Mouse (Mus musculus) mouse embryonic stem cell (cell line): Measurements from ENCODE around the gene Dok5.

Experiments used
- in situ Hi-C, 2 experiments: fragments of 300-500 bp; cut with MboI; formaldehyde crosslinking; loops; 1 replicate in 1 of 2; 3 replicates in 1 of 2; pipeline ENCODE4 v1.14.3; 2019 to 2020; ENCODE audit warnings: low sequenced_read_pairs in 2 of 2, low pct_unique_long_range_greater_than_20kb in 1 of 2, mixed read lengths in 1 of 2; ENCODE audit not compliant: unreplicated experiment in 1 of 2

The Dok5 gene

DNA sequence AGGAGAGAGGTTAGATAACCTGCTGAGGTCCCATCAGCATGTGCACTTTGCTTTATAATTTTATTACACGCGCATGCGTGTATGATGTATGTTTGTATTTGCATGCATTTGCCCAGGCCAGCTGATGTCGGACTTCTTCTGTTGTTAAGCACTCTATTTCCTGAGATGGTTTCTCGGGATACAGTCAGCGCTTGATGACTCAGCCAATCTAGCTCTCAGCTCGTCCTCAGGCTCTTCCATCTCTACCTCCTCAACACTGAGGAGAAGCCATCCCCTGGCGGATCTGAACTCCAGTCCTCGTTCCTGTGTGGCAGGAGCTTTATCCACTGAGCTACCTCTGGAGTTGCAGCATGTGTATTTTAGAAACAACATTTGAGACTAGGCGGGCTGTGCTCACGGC, 44.5 kb downstream of the Dok5 start:
- in situ Hi-C loops = no loop called here

DNA sequence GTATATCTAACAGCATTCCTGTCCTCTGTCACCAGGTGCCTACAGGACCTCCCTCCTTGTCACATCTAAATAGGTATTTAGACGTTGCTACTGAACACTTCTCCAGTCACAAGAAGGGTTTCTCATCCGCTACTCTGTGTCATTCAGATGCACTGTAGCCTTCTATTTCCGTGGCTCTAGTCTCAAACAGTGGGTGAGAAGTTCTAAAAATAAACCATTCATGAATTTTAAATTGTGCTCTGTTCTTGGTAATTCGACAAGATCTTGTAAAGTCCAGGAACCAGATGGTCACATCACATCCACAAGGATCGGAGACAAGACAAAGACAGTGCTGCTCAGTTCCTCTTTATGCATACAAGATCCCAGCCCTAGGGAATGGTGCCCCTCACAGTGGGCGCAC, 46.0 kb downstream of the Dok5 start:
- in situ Hi-C loops = no loop called here

- in situ Hi-C loops = no loop called here
Observed at GRCm38 (mm10) chr2:170780010-170780750, 48.6 kb downstream of the Dok5 start.

DNA sequence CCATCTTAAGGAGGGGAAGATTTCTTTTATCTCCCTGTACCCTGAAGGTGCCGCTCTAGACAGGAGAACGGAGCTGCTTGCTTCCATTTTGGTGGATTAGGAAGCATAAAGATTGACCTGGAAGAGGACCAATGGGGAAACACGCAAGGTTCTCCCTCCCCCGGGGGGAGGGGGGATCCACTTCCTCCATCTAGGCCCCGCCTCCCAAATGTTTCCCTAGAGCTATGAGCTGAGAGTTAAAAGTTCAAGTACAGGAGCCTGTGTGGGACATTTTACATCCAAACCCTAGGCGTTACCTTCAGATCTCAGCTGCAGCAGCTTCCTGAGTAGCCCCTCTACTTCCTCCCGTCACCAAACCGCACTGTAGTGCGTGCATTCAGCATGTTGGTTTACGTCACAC, 56.5 kb downstream of the Dok5 start:
- in situ Hi-C loops = no loop called here

DNA sequence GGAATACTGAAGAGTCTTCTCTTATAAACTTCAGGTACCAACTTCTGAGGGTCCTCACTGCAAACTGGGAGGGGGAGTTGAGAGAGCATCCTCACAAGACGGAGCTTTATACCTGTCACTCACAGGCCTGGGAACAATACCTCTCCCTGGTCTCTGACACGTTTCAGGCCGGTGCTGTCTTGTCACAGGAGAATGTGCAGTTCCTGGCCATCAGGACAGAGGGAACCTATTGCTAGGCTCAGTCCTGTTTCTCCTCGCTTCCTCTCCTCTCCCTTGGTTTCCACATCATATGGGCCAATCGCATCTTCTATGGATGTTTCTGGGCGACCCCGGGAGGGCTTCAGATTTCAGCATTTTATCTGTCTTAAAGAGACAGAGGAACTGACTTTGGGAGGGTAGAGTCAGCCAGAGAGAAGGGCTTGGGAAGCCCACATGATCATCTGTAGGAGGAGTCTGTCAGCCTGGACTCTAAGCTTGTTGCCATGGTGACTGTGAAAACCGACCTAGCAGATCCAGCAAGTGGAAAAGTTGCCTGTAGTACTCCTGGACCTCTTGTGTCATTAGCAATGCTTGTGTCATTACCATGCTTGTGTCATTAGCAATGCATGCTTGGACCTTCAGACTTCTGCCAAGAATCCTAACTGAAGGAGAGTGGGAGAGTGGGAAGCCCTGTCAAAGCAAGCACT, 59.9 kb downstream of the Dok5 start:
- in situ Hi-C loops = no loop called here

- in situ Hi-C loops = no loop called here
Observed at GRCm38 (mm10) chr2:170795242-170795641, 63.6 kb downstream of the Dok5 start.

DNA sequence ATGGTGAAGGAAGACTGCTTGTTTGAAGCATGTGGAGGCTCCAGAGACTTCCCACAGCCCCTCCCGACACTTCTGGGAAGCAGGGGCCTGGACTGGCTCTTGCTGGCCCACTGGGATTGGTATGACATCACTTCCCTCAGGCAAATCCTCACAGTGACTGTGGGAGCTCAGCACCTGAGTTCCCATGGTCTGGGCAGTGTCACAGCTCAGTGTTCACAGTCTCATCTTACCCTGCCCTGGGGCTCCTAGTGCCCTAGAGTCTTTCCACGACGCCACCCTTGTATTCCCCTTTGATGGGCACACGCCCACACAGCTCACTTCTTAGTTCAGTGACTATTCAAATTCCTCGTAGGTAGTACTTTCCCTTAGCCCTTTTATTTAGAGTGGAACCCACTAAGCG, 71.4 kb downstream of the Dok5 start:
- in situ Hi-C loops = no loop called here

DNA sequence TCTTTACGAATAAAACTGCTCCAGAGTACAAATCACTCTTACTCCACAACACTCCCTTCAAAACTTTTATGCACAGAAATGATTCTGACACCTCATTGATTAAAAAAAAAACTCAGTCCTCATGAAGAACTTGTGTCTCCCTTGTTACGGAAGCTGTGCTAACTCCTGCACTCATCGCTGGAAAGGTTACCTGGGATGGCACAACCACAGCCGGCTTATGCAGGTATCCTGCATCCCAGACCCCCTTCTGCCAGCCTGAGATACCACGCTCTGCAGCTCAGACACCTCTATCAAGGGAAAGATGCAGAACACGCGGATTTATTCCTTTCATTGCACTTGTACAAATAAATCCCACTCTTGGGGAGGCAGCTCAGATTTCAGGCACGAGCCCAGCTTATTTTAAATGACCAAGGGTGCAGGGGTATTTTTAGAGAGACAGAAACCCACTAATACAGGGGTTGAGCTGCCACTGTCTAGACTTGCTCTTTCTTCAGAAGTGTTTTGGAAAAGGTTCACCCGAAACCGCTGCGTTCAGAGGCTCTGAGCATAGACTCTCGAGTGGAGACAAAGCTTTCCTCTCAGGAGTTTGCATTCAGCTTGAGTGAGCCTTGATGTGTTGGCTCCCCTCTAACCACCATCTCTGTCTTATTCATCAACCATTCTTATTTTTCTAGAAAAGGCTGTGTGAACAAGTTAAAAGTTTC, 76.1 kb downstream of the Dok5 start:
- in situ Hi-C loops = no loop called here

- in situ Hi-C loops = no loop called here
Observed at GRCm38 (mm10) chr2:170808259-170808789, 76.7 kb downstream of the Dok5 start.

DNA sequence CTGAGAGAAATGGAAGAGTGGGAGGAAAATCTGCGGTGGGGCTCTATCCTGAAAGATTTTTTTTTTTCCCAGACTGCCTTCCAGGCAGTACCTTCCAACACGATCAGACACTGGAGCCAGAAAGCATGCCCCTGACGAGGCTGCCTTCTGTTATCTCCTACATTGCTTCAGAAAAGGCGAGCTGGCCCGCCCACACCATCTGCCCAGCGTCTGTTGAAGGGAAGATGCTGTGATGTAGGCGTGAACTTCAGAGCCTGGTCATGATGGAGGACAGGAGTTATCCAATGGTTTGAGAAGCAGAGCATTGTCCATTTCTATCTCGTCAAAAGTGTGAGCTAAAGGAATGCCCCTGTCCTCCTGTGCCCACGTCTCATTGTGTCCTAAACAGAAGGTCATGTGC, 79.7 kb downstream of the Dok5 start:
- in situ Hi-C loops = no loop called here

GRCm38 (mm10) chr2:170816302-170816701, 84.7 kb downstream of the Dok5 start:
- in situ Hi-C loops = no loop called here

GRCm38 (mm10) chr2:170817112-170817703, 85.6 kb downstream of the Dok5 start:
- in situ Hi-C loops = no loop called here

- in situ Hi-C loops = no loop called here
Observed at GRCm38 (mm10) chr2:170826821-170827441, 95.3 kb downstream of the Dok5 start.

- in situ Hi-C loops = no loop called here
Observed at GRCm38 (mm10) chr2:170828757-170829156, 97.2 kb downstream of the Dok5 start.

DNA sequence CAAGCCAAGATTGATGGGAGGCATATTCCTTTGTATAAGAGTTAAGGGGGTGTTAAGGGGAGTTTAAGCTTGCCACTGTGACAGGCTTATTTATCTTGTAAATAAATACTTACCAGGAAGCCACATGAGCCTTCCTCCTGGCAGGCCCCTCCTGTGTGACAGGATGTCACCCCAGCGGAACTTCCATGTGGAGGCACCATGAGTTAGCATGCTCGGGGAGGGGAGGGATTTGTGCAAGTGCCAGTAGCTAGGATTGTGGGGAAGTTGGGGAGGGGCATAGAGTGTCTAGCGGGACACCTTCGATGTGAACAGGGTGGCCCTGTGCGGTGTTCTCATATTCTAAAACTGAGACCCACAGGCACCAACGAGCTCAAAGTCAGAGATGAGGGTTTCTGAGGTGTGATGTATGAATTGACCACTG, 97.6 kb downstream of the Dok5 start:
- in situ Hi-C loops = no loop called here

DNA sequence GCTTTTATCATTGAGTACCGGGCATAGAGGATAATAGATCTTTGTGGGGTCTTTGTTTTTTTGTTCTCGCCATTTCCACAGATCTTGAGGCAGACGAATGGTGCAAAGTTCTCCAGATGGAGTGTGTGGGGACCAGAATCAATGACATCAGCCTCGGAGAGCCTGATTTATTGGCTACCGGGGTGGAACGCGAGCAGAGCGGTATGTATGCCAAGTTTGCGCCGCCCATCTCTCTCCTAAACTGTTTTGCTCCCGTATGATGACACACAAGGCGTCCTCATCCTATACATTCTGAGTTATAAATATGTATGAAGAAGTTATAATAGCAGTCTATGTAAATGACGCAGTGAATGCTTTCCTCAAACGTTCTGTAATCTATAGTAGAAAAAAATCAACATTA, 98.4 kb downstream of the Dok5 start:
- in situ Hi-C loops = no loop called here

- in situ Hi-C loops = no loop called here
Observed at GRCm38 (mm10) chr2:170836862-170837261, 105.3 kb downstream of the Dok5 start.

GRCm38 (mm10) chr2:170837363-170837762, 105.8 kb downstream of the Dok5 start:
- in situ Hi-C loops = no loop called here
